Mouse (Mus musculus) liver, postnatal 0 days (tissue): ENCODE results near the gene Rsph10b. TPM values are rescaled to one million over a fixed set of nuclear protein-coding genes. Genes with fewer than 3 reads are reported as not detected.
"Not testable (repeated sequence)": the region's sequence is repeated elsewhere in the genome, so short reads cannot be mapped to it uniquely, and the experiment has no call there.

Source experiments
- ATAC-seq: fragments of 200-750 bp; cut with Nextera tagmentation; 2 replicates; pipeline ENCODE4 v1.8.0; 2017; ENCODE audit warnings: mild to moderate bottlenecking, moderate library complexity
- DNase-seq: peaks from one replicate; pipeline ENCODE4 v3.0.0-alpha.2; 2016
- H3K27ac ChIP-seq: fragments of 300-500 bp; sonication (generic); 2 replicates; pipeline ENCODE4 v1.5.1; 2014; ENCODE audit warnings: antibody characterized with exemption, moderate library complexity, mild to moderate bottlenecking, low read depth
- H3K27me3 ChIP-seq: fragments of 300-500 bp; sonication (generic); 2 replicates; pipeline ENCODE4 v1.6.1; 2014; ENCODE audit warnings: low read length, control low read depth, mixed read lengths; ENCODE audit not compliant: insufficient read depth
- H3K36me3 ChIP-seq: fragments of 300-500 bp; sonication (generic); replicated peaks from 2 replicates; pipeline ENCODE4 v1.6.1; 2014; ENCODE audit warnings: mild to moderate bottlenecking, control low read depth, low read length, moderate library complexity, mixed read lengths; ENCODE audit not compliant: insufficient read depth
- H3K4me1 ChIP-seq: fragments of 300-500 bp; sonication (generic); 2 replicates; pipeline ENCODE4 v1.6.1; 2014; ENCODE audit warnings: antibody characterized with exemption, mild to moderate bottlenecking, control low read depth; ENCODE audit not compliant: insufficient read depth
- H3K4me2 ChIP-seq: fragments of 300-500 bp; sonication (generic); 2 replicates; pipeline ENCODE4 v1.6.1; 2014; ENCODE audit warnings: low read depth, mild to moderate bottlenecking, low read length, moderate library complexity, mixed read lengths
- H3K4me3 ChIP-seq: fragments of 300-500 bp; sonication (generic); 2 replicates; pipeline ENCODE4 v1.5.1; 2014; ENCODE audit warnings: low read depth, low read length
- H3K9ac ChIP-seq: fragments of 300-500 bp; sonication (generic); replicated peaks from 2 replicates; pipeline ENCODE4 v1.6.1; 2014; ENCODE audit warnings: mild to moderate bottlenecking, moderate library complexity
- H3K9me3 ChIP-seq: fragments of 300-500 bp; sonication (generic); 2 replicates; pipeline ENCODE4 v1.6.1; 2016; ENCODE audit warnings: mild to moderate bottlenecking, control low read depth, low read length, mixed read lengths
- CTCF ChIP-seq: sonication (generic); IDR thresholded peaks from 2 replicates; pipeline ENCODE4 v1.5.1; 2016; ENCODE audit warnings: antibody characterized with exemption, low read depth
- EP300 ChIP-seq: IDR thresholded peaks from 2 replicates; pipeline ENCODE4 v1.6.1; 2016; ENCODE audit warnings: antibody characterized with exemption, low read depth, mild to moderate bottlenecking
- WGBS: fragments of 180-500 bp; shearing (Covaris S2); extraction: QIAGEN DNeasy Blood & Tissue Kit; methylation state at CpG from one replicate; pipeline ENCODE4 v1.1.7; 2014; ENCODE audit not compliant: insufficient replicate concordance; 5-methylcytosine and 5-hydroxymethylcytosine counted together
- polyA plus RNA-seq: library from polyadenylated mRNA; unstranded; fragments of >200 nt; fragmentation: Nextera tagmentation; extraction: Ambion mirVana; gene quantifications from 2 replicates; pipeline ENCODE4 v1.2.1, GENCODE M21; 2015

Gene Rsph10b
- polyA plus RNA-seq, 1 experiment from 2014 or later, result 0.23 TPM

- Histone ChIP-seq H3K4me2 (no peak overlapping the region), H3K27me3 (no peaks in the 10 kb centered on the region), H3K4me1 (peaks cover 4% of the 10 kb centered on the region; the same call in 1 of the 2 replicates), H3K36me3 (peaks cover 71% of the 10 kb centered on the region), H3K27ac (no peak overlapping the region), H3K9me3 (no peaks in the 10 kb centered on the region), H3K4me3 (no peak overlapping the region), H3K9ac (no peak overlapping the region)
- no peak for ATAC-seq
- no peak for DNase-seq
- WGBS, result 93% methylated on average over 8 of the region's 8 CpGs
- TF ChIP-seq EP300, result no peak
- TF ChIP-seq CTCF, result no peak
Observed at GRCm38 (mm10) chr5:143993260-143993659, 60.4 kb downstream of the Rsph10b start.

- Histone ChIP-seq H3K36me3 (peaks cover 71% of the 10 kb centered on the region), H3K27ac (no peak overlapping the region), H3K4me3 (no peak overlapping the region), H3K4me2 (no peak overlapping the region), H3K27me3 (no peaks in the 10 kb centered on the region), H3K9me3 (no peaks in the 10 kb centered on the region), H3K9ac (no peak overlapping the region), H3K4me1 (peaks cover 4% of the 10 kb centered on the region; the same call in 1 of the 2 replicates)
- DNase-seq (no peak), ATAC-seq (no peak)
- TF ChIP-seq EP300, result no peak
- no peak for TF ChIP-seq CTCF
- WGBS, result 91% methylated on average over 5 of the region's 5 CpGs
Observed at GRCm38 (mm10) chr5:143993849-143994248, 61.0 kb downstream of the Rsph10b start.

- no peaks in the 10 kb centered on the region for H3K9me3 ChIP-seq
- DNase-seq, result no peak
- no peaks in the 10 kb centered on the region for H3K27me3 ChIP-seq
- TF ChIP-seq CTCF (peak; percentile 31; the same call in 1 of the 2 replicates), EP300 (no peak)
- H3K4me2 ChIP-seq, result no peak overlapping the region
- no peak overlapping the region for H3K27ac ChIP-seq
- H3K4me1 ChIP-seq, result peaks cover 2% of the 10 kb centered on the region; the same call in 1 of the 2 replicates
- no peak overlapping the region for H3K9ac ChIP-seq
- WGBS, result 75% methylated on average over 11 of the region's 11 CpGs
- H3K4me3 ChIP-seq, result no peak overlapping the region
- peaks cover 72% of the 10 kb centered on the region for H3K36me3 ChIP-seq
- no peak for ATAC-seq
Observed at GRCm38 (mm10) chr5:143994632-143995365, 62.0 kb downstream of the Rsph10b start.

- 75% methylated on average over 1 of the region's 1 CpGs for WGBS
- Histone ChIP-seq H3K36me3 (peaks cover 67% of the 10 kb centered on the region), H3K27me3 (no peaks in the 10 kb centered on the region), H3K9me3 (no peaks in the 10 kb centered on the region), H3K4me1 (no peaks in the 10 kb centered on the region), H3K9ac (no peak overlapping the region), H3K27ac (no peak overlapping the region), H3K4me2 (no peak overlapping the region), H3K4me3 (no peak overlapping the region)
- TF ChIP-seq EP300 (no peak), CTCF (peak; percentile 70)
- ATAC-seq, result no peak
- DNase-seq, result no peak
Observed at GRCm38 (mm10) chr5:143999409-143999808, 66.6 kb downstream of the Rsph10b start.

- Histone ChIP-seq H3K9me3 (no peaks in the 10 kb centered on the region), H3K27ac (peak overlapping the region; percentile 22), H3K9ac (no peak overlapping the region), H3K27me3 (no peaks in the 10 kb centered on the region), H3K4me3 (no peak overlapping the region), H3K4me2 (no peak overlapping the region), H3K36me3 (peaks cover 62% of the 10 kb centered on the region), H3K4me1 (no peaks in the 10 kb centered on the region)
- DNase-seq, result no peak
- WGBS, result 73% methylated on average over 15 of the region's 15 CpGs
- ATAC-seq, result no peak
- TF ChIP-seq CTCF, result no peak
- TF ChIP-seq EP300, result no peak
Observed at GRCm38 (mm10) chr5:144002461-144003192, 69.8 kb downstream of the Rsph10b start.

GRCm38 (mm10) chr5:144013366-144014134 lies 80.7 kb downstream of the Rsph10b start:
- peak overlapping the region; percentile 67 for H3K4me2 ChIP-seq
- peaks cover 11% of the 10 kb centered on the region for H3K4me1 ChIP-seq
- DNase-seq, H3K9me3 ChIP-seq, ATAC-seq, H3K27me3 ChIP-seq: not testable (repeated sequence)
- peak overlapping the region; percentile 96; the same call in 1 of the 2 replicates for H3K27ac ChIP-seq
- H3K9ac ChIP-seq, result peak overlapping the region; percentile 92
- peaks cover 33% of the 10 kb centered on the region for H3K36me3 ChIP-seq
- WGBS, result 38% methylated on average over 12 of the region's 13 CpGs
- H3K4me3 ChIP-seq, result peak overlapping the region; percentile 95
